Mouse (Mus musculus) thymus, postnatal 0 days (tissue): ENCODE data around the gene Pard3b. TPM values are rescaled to one million over a fixed set of nuclear protein-coding genes. Genes with fewer than 3 reads are reported as not detected.

Experiments used
- DNase-seq: peaks from one replicate; pipeline ENCODE4 v3.0.0-alpha.2; 2015; ENCODE audit warnings: low spot score
- polyA plus RNA-seq: library from polyadenylated mRNA; unstranded; fragments of >200 nt; fragmentation: Nextera tagmentation; extraction: Ambion mirVana; gene quantifications from 2 replicates; pipeline ENCODE4 v1.2.1, GENCODE M21; 2015

The Pard3b gene
- polyA plus RNA-seq, 1 experiment from 2014 or later, result 3.7 TPM

DNA sequence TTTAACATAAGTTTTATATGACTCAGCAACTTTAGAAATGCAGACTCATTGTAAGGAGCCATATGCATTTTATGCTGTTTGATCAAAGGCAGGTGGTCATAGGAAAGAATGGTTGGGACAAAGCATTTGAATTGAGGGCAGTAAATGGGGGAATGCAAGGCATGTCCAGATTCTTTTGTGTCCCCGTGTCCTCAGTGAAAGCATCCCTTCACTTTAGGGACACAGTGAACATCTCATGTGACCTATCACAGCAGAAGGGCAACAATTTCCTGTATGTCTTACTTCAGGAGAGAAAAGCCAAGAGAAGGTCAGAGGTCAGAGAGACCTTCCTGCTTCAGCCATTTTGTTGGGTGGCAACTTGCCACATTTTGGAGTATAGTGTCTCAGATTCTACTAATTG lies 745.6 kb downstream of the Pard3b start:
- DNase-seq, result no peak

DNA sequence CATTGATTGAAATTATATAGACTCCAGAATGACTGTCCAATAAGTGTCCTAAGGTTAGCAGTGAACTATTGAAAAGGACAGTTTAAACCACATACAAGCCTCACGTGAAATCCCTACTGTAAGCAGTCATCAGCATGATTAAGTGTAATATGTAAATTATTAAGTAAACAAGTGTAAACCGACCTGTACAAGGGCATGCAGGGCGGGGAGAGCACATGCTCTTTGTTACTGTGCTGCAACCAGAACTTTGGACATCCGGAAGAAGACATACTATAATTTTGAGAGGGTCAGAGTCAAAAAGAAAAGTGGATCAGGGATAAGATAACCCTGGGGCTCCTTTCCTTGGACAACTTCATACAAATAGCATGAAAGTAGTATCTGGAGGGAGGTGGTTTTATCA lies 749.4 kb downstream of the Pard3b start:
- DNase-seq, result no peak

DNA sequence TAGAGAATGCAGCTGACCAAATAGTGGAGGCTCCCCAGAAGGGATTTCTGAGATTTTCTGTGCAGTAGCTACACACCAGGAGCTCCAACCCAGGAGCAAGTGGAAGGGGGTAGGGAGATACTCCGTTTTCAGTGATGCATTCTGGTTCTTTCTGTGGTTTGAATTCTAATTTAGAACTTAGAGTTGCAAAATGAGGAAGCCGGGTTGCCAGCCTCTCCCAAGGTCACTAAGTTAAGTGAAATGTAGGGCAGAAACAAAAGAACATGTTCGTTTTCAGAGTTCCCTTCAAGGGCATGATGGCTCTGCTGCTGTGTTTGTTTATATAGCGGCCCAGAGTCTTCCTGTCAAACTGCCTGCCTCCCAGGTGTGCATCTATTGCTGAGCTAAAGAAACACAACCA lies 754.2 kb downstream of the Pard3b start:
- DNase-seq, result no peak

DNA sequence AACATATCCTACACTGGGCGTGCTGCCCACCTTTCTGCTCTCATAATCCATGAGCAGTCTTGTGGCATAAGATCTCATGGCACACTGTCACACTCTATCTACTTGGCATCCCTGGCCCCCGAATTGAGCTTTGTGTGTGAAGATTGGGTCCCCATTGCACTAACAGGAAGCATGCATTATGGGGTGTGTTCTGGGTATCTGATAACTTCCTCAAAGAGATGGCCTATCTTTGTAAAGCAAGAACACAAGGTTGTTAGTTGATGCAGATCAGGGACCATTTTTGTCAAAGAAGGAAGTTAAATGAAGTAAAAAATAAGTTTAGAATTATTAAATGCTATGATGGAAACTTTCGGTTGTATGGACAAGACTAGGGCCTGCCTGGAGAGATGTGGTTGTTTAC lies 755.9 kb downstream of the Pard3b start:
- DNase-seq, result no peak

DNA sequence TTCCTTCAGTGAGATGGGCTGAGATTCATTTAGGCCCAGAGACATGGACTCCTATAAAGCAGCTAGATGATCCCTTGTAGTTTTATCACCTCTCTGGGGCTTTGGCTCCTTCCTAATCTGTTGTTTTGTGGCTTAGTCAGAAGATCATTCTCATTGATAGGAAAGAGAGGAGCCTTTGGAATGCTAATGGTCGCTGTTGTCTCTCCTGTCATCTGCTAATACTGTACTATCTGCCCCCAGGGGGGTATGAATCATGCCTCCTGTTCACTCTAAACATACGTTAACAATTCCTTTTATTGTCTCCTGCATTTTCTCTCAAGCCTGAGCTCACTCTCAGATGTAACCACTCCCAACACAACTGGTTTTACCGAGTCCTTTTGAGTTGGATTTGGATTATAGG lies 759.6 kb downstream of the Pard3b start:
- DNase-seq, result no peak

DNA sequence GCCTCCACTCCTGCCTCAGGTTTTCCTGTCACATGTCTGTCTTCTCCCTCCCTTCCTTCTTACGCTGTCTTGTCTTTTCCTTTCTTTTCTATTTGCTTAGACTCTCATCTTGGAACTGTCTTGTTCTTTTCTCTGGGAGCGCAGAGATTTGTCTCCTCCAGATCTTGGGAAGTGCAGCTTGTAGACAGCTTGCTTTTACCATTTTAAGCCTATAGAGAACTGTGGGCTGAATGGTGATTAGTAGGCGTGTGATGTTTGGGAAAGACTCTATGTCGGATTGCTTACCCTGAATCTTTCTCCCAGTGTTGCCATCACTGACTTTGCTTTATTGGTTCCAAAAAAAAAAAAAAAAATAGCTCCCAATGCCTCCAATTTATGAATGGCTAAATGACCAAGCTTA lies 760.1 kb downstream of the Pard3b start:
- DNase-seq, result no peak

DNA sequence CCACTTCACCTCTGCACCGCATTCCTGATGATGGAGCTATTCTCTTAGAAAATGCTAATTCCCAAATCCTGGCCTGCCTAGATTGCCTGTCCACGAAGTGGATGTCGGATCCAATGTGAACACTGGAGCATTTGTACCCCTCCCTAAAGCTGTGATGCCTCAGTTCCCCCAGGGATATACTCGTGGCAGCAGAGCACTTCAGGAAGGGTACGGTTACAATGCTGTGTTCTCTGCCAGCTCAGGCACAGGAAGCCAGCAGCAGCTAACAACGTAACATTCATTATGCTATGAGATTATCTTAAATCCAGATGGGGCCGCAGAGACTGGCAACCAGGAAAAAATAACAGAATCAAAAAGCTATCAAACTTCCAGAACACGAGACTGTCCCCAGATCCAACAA lies 766.4 kb downstream of the Pard3b start:
- DNase-seq, result no peak

DNA sequence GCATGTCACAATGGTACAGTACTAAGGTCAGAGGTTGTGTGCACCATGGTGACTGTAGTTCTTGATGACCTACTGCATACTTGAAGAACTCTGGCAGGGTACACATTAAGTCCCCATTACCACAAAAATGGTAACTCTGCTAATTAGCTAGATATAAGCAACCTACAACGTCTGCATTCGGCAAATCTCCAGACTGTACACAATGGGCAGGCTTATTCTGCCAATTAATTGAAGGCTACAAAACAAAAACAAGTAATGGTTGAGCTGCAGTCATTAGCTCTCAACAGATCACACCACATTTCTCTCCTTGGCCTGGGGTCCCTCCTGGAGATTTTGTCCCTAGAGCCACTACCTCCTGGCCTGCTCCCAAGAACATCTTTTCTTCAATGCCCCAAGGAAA lies 772.7 kb downstream of the Pard3b start:
- no peak for DNase-seq

DNA sequence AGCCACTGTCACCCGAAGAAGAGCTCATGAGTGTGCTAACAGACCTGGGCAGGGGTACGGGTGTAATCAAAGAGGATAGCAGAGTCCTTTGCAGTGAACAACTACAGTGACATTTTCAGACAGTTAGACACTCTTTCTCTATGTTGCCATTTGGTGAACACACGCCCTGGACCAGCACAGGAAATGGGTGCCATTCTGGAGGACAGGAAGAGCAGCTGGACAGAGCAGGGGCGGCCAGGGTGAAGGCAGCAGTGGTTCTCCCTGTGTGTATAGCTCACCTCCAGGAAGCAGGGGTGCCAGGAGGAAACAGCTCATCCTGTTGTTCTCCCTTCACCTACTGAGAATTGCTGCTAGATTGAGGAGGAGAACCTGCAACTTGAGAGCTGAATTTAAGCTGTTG lies 773.4 kb downstream of the Pard3b start:
- DNase-seq, result no peak

DNA sequence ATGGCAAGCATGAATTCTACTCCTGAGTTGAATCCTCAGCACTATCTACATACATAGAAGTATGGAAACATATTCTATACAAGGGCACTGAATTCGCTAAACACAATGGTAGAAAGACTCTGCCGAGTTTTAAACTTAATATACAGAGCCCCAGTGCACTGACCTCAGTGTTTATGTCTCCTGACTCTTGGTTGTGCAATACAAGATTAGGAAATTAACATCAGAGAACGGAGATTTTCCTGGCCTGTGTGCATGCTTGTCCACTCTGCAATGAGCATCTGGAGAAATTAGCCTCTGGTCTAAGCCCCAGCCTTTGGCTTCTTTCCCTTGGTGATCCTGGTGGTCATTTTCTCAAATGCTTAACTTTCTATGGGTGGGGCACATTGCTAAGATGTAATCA lies 774.4 kb downstream of the Pard3b start:
- DNase-seq, result no peak

DNA sequence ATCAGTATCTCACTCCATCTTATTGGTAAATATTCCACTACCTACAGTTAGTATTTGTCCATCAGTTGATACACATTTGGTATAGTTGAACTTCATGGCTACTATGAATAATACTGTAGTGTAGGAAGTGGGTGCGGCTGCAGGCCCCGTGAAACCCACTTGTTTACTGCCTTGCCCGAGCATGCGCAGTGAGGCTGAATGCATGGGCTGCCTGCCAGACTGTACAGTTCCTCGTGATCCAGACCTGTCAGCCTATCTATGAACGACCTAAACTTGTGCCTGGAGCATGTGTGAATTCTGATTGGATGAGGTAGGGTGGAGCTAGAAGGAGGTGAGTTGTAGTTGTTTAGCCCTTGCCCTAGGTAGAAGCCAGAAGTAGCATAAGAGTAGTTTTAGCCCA lies 775.9 kb downstream of the Pard3b start:
- no peak for DNase-seq

DNA sequence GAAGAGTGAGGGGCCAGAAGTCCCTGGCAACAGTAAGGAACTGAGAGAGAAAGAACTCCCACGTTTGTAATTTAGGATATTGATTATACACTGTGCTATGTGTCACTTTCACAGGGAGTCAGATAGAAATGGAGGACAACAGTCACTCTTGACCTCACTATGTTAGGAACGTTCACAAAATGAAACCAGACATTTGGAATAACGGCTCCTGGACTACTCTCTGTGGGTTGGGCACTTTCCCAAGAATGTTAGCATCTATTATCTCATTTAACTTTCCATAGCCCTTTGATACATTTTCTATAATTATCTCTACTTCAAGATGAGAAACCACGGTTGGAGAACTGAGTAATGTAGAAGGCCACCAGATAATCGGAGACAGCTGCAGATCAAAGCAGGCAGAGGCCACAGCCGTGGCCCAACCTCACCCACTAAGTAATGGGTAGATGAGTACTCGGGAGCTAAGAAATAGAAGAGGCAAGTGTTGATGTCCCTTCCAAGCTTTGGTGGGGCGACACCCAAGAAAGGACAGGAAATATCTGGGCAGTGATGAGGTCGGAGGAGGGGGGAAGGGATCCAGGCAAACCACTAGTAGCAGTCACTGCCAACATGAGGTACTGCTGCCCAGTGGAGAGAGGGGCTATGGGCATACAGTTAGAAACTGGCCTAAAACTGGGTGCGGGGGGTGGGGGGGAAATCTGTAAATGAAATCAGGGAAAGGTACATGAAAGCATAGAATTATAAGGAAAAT lies 778.2 kb downstream of the Pard3b start:
- no peak for DNase-seq

DNA sequence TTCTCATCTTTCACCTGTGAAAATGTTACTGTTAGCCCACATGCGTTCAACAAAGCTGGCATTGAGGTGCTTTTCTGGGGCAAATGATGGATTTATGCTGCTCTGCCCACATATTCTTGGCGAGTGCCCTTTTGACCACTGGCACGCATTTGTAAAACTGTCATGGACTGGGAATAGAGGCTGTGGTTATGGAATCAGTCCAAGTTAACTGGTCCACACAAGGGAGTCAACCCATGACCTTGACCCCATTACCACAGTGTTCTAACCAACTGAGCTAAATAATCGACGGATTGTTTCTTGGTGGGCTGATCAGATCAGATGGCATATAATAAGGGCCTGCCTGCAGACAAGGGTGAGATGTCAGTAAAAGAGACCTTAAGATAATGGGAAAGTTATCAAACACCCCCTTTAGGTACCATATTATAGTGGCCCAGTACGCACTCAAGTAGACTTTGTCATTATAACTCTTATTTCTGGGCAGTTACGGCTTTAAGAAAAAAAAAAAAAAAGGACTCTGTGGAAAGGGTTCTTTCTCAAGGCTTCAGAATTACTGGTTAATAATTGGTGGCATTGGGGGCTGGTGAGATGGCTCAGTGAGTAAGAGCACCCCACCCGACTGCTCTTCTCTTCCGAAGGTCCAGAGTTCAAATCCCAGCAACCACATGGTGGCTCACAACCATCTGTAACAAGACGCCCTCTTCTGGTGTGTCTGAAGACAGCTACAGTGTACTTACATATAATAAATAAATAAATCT lies 784.4 kb downstream of the Pard3b start:
- no peak for DNase-seq

DNA sequence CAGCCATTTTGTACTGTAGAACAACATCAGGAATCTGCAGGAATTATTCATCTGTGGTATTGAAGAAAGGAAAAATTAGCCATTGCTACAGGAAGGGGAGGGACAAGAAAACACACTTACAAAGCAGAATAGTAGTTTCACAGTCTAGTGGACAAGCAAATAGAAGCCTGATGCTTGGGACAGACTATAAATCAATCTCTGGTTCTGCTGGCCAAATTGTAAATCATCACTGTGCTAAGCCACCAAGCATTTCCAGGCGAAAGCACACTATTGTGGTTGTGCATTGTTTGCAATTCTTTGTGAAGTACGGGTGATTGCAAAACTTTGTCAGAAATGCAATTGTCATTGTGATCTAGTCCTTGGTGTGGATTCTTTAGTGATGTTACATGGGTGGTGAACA lies 786.7 kb downstream of the Pard3b start:
- no peak for DNase-seq

DNA sequence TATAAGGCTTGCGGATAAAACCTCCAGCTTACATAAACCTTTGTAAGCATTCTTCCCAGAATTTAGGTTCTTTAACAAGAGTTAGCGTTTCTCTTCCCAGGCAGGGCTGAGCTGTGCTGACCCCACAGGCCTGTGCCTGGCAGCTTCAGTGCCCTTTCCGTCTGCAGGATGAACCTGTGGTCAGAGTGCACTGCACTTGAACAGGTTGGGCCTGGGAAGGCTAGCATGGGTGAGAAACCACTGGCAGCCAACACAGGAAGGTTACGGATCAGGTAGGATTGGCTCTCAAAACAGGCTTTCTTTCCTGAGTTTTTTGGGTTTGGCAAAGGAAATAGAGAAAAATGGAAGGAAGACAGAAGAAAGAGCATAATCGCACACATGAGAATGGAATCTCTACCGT lies 790.1 kb downstream of the Pard3b start:
- DNase-seq, result no peak

DNA sequence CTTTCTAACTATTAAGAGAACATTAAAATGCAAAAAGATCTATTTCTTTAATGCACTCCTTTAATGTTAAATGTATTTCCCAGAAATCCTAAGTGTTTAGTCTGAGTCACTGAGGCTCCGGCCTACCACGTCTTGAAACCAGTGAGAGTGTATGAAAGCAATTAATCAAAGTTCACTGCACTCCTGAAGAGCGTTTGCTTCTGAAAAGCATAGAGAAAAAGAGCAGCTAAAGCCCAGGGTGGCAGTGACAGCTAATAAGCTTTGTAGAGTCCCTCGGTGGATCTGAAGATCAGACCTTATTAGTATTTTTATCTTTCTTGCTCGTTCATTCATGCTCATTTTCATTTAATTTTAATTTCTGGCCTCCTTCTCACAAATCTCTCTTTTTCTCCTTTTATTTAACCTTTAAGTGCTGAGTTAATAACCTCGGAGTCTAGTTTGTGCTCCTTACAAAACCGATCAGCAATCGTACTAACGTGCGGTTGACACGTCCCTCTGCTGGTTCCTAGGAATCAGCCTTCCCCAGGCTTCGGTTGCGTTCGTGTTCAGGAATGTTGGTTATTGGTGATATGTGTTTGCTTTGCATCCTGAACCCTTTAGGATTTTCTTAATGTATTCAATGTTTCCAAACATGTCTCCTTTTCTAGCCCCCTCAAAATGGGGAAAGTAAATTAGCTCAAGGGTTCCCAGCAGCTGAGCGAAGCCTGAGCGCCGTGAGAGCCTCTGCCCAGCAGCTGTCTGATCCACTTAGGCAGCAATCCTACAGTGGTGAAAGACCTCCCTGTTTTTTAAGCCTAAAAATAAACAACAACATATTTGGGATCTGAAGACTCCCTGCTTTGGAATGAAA lies 790.9 kb downstream of the Pard3b start:
- DNase-seq, result no peak

DNA sequence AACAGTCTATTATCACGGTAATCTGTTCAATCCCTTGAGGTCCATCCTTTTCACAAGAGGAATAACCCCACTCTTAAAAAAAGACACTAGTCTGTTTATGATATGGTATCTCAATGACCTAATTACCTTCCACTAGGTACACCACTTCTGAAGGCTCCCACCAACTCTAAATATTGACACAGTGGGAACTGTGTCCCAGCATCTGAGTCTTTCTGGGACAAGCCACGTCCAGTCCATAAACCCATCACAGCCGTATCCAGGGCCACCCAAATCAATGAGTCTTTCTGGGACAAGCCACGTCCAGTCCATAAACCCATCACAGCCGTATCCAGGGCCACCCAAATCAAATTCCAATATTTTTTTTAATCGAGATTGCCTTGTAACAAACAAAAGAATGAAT lies 792.4 kb downstream of the Pard3b start:
- DNase-seq, result no peak

DNA sequence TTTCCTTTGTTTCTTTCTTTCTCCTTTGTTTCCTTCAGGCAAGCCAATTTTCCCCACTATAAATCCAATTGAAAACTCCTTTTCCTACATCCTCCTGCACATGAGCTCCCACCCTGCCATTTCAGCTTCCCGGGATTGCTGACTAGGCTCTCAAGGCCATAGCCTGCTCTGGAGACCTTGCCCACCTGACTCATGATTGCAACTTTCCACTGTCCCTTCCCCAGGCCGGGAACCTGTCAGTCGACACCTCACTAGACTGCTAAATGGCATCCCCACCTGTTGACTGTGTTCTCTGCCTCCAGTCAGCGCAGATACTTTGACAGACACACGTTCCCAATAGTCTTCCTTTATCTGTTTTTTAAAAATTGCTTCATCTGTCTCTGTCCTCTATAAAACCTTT lies 795.3 kb downstream of the Pard3b start:
- no peak for DNase-seq

DNA sequence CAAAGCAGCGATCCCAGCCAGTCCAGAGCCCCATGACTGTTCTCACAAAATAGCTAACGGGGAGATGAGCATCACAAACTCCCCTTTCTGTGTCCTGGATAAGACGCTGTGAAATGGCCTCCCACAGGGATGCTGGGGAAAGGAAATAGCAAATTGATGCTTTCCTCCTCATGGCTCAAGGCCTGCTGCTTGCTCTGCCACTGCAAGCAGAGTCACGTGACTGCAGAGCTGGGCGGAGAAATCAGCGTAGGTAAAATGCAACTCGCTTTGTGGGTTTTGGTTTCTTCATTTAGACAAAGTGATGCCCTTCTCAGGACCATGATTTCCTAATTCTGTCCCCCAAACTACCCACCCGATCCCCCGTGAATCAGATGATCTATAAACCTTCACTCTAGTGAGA lies 797.2 kb downstream of the Pard3b start:
- no peak for DNase-seq

DNA sequence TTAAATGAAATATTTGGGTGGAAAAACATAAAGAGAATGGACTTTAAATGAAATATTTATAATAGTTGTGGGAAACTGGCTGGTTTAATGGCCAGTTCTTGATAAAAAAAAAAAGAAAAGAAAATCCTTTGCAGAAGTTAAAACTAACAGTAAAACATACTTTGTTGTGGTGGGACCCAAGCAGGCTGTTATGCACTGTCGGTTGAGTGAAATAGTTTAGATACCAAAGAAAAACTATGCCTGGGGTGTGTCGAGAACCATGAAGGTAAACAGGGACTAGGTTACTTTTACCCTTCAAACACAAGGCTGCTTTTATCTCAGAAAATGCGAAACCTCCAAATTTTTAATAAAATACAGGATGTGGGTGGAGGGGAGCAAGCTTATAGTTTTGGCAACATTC lies 797.7 kb downstream of the Pard3b start:
- DNase-seq, result no peak

DNA sequence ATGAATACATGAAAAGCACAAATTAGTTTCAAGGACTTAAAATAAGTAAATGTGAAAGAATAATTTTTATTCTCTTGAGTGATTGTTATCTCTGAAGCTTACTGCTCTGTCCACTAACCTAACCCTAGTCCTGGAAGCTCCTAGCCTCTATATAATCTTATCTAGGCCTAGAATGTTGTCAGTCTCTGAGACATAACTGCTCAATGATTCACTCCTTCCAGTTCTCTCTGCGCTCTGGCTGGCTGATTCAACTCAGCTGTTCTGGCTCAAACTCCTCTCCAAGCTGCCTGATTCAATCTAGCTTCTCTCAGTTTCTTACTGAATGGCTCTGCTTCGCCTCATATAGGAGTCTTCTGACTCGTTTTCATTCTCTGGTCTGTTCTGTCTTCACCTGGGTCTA lies 798.9 kb downstream of the Pard3b start:
- no peak for DNase-seq

DNA sequence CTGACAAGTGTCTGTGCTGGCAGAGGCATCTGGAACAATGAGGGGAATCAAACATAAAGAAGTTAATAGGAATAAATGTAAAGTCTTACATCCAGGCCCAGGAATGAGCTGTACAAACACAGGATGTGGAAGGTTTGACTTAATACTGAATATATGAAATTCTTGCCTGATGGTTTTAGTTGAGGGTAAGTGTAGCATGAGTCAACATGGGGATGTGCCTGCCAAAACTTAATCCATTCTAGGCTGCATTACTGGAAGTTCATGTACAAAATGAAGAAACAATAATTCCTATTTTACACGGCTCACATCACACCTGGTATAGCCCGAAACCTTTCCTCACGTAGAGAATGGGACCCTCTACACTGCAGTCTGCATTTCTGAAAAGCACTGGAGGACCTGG lies 805.8 kb downstream of the Pard3b start:
- no peak for DNase-seq
